Mouse (Mus musculus) stomach, embryonic 16.5 days (tissue): ENCODE data around the gene Ttll2. TPM values are rescaled to one million over a fixed set of nuclear protein-coding genes. Genes with fewer than 3 reads are reported as not detected.
"Not testable (repeated sequence)": the region's sequence is repeated elsewhere in the genome, so short reads cannot be mapped to it uniquely, and the experiment has no call there.

Experiments used
- ATAC-seq: fragments of 200-750 bp; cut with Nextera tagmentation; 2 replicates; pipeline ENCODE4 v1.8.0; 2017; ENCODE audit warnings: moderate number of reproducible peaks, moderate TSS enrichment; ENCODE audit not compliant: insufficient read depth, low FRiP score
- H3K27ac ChIP-seq: fragments of 300-500 bp; sonication (generic); 2 replicates; pipeline ENCODE4 v1.5.1; 2014; ENCODE audit warnings: low read length
- H3K27me3 ChIP-seq: fragments of 300-500 bp; sonication (generic); 2 replicates; pipeline ENCODE4 v1.6.1; 2014; ENCODE audit warnings: low read length, control low read depth, mixed read lengths; ENCODE audit not compliant: control insufficient read depth, insufficient read depth
- H3K36me3 ChIP-seq: fragments of 300-500 bp; sonication (generic); 2 replicates; pipeline ENCODE4 v1.6.1; 2014; ENCODE audit warnings: low read length; ENCODE audit not compliant: control insufficient read depth, insufficient read depth
- H3K4me1 ChIP-seq: fragments of 300-500 bp; sonication (generic); 2 replicates; pipeline ENCODE4 v1.6.1; 2014; ENCODE audit warnings: low read length, control low read depth, mixed read lengths; ENCODE audit not compliant: control insufficient read depth, insufficient read depth
- H3K4me2 ChIP-seq: fragments of 300-500 bp; sonication (generic); 2 replicates; pipeline ENCODE4 v1.6.1; 2014; ENCODE audit warnings: low read depth, low read length, mixed read lengths
- H3K4me3 ChIP-seq: fragments of 300-500 bp; sonication (generic); replicated peaks from 2 replicates; pipeline ENCODE4 v1.5.1; 2014; ENCODE audit warnings: mild to moderate bottlenecking, low read length
- H3K9ac ChIP-seq: fragments of 300-500 bp; sonication (generic); 2 replicates; pipeline ENCODE4 v1.6.1; 2014; ENCODE audit warnings: low read length
- H3K9me3 ChIP-seq: fragments of 300-500 bp; sonication (generic); replicated peaks from 2 replicates; pipeline ENCODE4 v1.6.1; 2016; ENCODE audit warnings: low read length, control low read depth; ENCODE audit not compliant: control insufficient read depth
- WGBS: fragments of 180-500 bp; shearing (Covaris S2); extraction: QIAGEN DNeasy Blood & Tissue Kit; methylation state at CpG from one replicate; pipeline ENCODE4 v1.1.7; 2014; 5-methylcytosine and 5-hydroxymethylcytosine counted together
- polyA plus RNA-seq: library from polyadenylated mRNA; unstranded; fragments of >200 nt; fragmentation: Nextera tagmentation; extraction: Ambion mirVana; gene quantifications from 2 replicates; pipeline ENCODE4 v1.2.1, GENCODE M21; 2015

Ttll2 gene
- polyA plus RNA-seq, 1 experiment from 2014 or later = not detected

DNA sequence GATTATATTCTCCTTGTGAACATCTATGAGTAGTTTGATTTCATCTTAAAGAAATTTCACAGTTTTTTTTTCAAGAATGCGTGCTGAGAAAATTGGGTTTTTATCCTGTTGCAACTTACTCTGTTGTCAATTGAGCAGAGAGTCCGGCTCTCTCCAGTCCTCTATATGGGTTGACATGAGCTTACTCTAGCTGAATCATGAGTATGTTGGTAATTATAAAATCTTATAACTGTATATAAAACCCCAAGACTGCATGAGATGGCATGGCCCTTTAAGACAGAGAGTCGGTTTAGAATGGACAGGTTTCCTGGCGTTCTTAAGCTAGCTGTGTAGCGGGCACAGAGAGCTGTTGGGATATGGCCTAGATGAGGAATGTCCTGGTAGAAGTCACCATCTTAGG, 28.1 kb downstream of the Ttll2 start, which contains the start of gene Tcp10a:
Tcp10a (plus strand) TSS at position 301 of the 400 bp plus-strand sequence.
- not testable (repeated sequence) for H3K4me3 ChIP-seq, H3K4me1 ChIP-seq, H3K9me3 ChIP-seq, H3K27ac ChIP-seq, H3K36me3 ChIP-seq, ATAC-seq, H3K4me2 ChIP-seq, H3K9ac ChIP-seq, H3K27me3 ChIP-seq
- WGBS = 88% methylated on average over 3 of the region's 5 CpGs

- not testable (repeated sequence) for H3K4me2 ChIP-seq, H3K27ac ChIP-seq, ATAC-seq, H3K9ac ChIP-seq, H3K36me3 ChIP-seq, H3K9me3 ChIP-seq, H3K27me3 ChIP-seq, H3K4me3 ChIP-seq, H3K4me1 ChIP-seq
- 73% methylated on average over 6 of the region's 6 CpGs for WGBS
These were observed 32.7 kb downstream of the Ttll2 start for GRCm38 (mm10) chr17:7319789-7320188.

DNA sequence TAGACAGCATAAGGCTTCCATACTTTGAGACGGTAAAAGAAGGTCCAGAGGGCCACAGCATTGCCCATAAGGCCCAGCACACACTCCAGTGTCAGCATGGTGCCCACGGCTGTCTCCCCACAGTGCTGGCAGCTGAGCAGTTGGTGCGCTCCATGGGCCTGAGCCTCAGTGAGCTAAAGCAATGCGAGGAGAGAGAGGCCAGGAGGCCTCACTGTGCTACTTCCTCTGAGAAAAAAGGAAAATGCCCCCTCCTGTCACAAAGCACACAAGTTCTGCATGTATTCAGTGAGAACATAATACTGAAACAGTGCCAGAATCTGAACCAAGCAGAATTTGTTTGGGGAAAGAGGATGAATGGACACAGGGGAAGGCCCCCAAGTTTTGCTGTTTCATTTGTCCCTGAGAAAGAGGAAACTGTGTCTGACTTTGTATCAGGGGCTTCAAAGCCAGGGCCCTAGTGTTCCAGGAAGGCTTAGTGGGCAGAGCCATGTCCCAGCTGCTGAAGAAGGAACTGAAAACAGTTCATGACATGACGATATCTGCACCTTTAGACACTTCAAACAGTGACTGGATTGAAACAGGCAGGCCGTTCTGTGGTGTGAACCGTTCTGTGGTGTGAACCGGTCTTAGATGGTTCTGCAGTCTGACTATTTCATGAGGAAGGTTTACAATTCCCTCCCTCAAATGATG, 36.7 kb downstream of the Ttll2 start:
- not testable (repeated sequence) for H3K4me1 ChIP-seq, H3K9ac ChIP-seq, H3K36me3 ChIP-seq, ATAC-seq, H3K9me3 ChIP-seq, H3K4me2 ChIP-seq, H3K27me3 ChIP-seq, H3K4me3 ChIP-seq, H3K27ac ChIP-seq
- 87% methylated on average over 6 of the region's 8 CpGs for WGBS

DNA sequence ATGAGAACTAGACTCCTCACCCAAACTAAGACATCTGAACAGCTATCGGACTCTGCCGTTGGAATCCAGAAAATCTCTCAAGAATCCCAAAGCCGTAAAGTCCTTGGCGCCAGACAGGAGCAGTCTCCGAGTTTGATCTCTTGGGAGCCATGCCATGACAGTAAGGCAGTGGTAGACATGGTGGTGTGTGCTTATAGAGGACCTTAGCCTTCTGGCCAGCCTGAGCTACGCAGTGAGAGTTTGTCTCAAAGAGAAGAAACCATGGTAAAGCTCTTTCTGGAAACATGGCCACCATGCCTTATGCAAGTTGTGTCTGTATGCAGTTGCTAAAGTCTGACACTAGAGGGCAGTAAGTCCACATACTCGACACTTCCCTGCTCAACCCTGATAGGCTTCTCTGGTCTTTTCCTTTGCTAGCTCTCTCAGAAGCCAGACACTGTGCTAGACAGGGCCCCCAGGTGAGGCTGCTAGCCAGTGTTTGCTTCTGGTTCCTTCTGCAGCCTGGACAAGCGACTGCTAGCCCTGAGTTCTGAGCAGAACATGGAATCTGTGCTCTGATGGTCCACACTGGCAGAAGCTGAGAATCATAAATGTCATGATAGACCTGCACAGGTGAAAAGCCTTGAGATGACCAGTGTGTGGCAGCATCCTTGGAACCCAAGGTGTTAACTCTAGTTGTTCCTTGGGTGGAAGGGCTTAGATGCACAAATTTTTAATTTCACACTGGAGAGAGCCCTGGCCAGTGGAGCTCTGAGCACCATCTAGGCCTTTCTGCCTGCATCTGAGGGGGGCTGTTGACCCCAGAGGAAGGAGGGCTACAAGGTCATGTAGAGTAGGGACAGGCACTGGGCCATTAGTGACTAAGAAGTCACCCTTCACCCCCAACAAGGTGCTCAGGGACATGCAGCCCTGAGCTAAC, 46.0 kb downstream of the Ttll2 start:
- not testable (repeated sequence) for H3K4me1 ChIP-seq, H3K4me2 ChIP-seq, H3K36me3 ChIP-seq, H3K9me3 ChIP-seq, H3K9ac ChIP-seq, H3K4me3 ChIP-seq, H3K27me3 ChIP-seq, H3K27ac ChIP-seq
- ATAC-seq = peak; percentile 76; the same call in 1 of the 2 replicates
- WGBS = 58% methylated on average over 8 of the region's 8 CpGs

Other genes starting within 250 kb of the Ttll2 start
- 7.2 and 7.8 TPM in 2 replicates for gene Rps6ka2, start 182.6 kb downstream of the Ttll2 start, polyA plus RNA-seq
- not detected in 2 replicates for gene Tcp10a, start 28.1 kb downstream of the Ttll2 start, polyA plus RNA-seq
- gene Gm49630, start 19.3 kb upstream of the Ttll2 start, polyA plus RNA-seq = not detected in 2 replicates
- not detected in 2 replicates for gene Unc93a2, start 32.8 kb upstream of the Ttll2 start, polyA plus RNA-seq